Mouse (Mus musculus) midbrain, embryonic 10.5 days (tissue): ENCODE measurements around the gene Eps15. TPM values are rescaled to one million over a fixed set of nuclear protein-coding genes. Genes with fewer than 3 reads are reported as not detected.

ENCODE experiments used
- DNase-seq: peaks from one replicate; pipeline ENCODE4 v3.0.0-alpha.2; 2017; ENCODE audit warnings: low spot score
- H3K27ac ChIP-seq: fragments of 300-500 bp; sonication (generic); replicated peaks from 2 replicates; pipeline ENCODE4 v1.5.1; 2016; ENCODE audit warnings: mild to moderate bottlenecking
- H3K27me3 ChIP-seq: fragments of 300-500 bp; sonication (generic); 2 replicates; pipeline ENCODE4 v1.6.1; 2016; ENCODE audit warnings: low read depth, mild to moderate bottlenecking; ENCODE audit not compliant: poor library complexity, severe bottlenecking
- H3K36me3 ChIP-seq: fragments of 300-500 bp; sonication (generic); 2 replicates; pipeline ENCODE4 v1.6.1; 2016; ENCODE audit warnings: mild to moderate bottlenecking, moderate library complexity
- H3K4me1 ChIP-seq: fragments of 300-500 bp; sonication (generic); 2 replicates; pipeline ENCODE4 v1.6.1; 2016
- H3K4me3 ChIP-seq: fragments of 300-500 bp; sonication (generic); 2 replicates; pipeline ENCODE4 v1.5.1; 2016; ENCODE audit warnings: mild to moderate bottlenecking, moderate library complexity
- H3K9me3 ChIP-seq: fragments of 300-500 bp; sonication (generic); replicated peaks from 2 replicates; pipeline ENCODE4 v1.6.1; 2016; ENCODE audit warnings: mild to moderate bottlenecking
- WGBS: fragments of 180-500 bp; shearing (Covaris S2); methylation state at CpG from one replicate; pipeline ENCODE4 v1.1.7; 2016; 5-methylcytosine and 5-hydroxymethylcytosine counted together
- polyA plus RNA-seq: library from polyadenylated mRNA; unstranded; fragments of >200 nt; fragmentation: Nextera tagmentation; extraction: Ambion mirVana; gene quantifications from 2 replicates; pipeline ENCODE4 v1.2.1, GENCODE M21; 2016

Eps15 gene
- polyA plus RNA-seq, 1 experiment from 2014 or later = 34.1 TPM

GRCm38 (mm10) chr4:109281161-109281560, 1.1 kb downstream of the Eps15 start:
- Histone ChIP-seq H3K36me3 (no peaks in the 10 kb centered on the region), H3K27ac (no peak overlapping the region), H3K9me3 (no peaks in the 10 kb centered on the region), H3K4me3 (peak overlapping the region; percentile 89), H3K27me3 (peaks cover 13% of the 10 kb centered on the region), H3K4me1 (peaks cover 14% of the 10 kb centered on the region)
- no peak for DNase-seq
- 11% methylated on average over 4 of the region's 4 CpGs for WGBS

GRCm38 (mm10) chr4:109281946-109282345, 1.9 kb downstream of the Eps15 start:
- WGBS = 85% methylated on average over 1 of the region's 1 CpGs
- H3K4me1 ChIP-seq = peaks cover 14% of the 10 kb centered on the region
- H3K36me3 ChIP-seq = no peaks in the 10 kb centered on the region
- no peaks in the 10 kb centered on the region for H3K9me3 ChIP-seq
- no peak overlapping the region for H3K4me3 ChIP-seq
- peaks cover 13% of the 10 kb centered on the region for H3K27me3 ChIP-seq
- no peak overlapping the region for H3K27ac ChIP-seq
- no peak for DNase-seq

- DNase-seq = no peak
- no peaks in the 10 kb centered on the region for H3K9me3 ChIP-seq
- H3K36me3 ChIP-seq = no peaks in the 10 kb centered on the region
- no peaks in the 10 kb centered on the region for H3K4me1 ChIP-seq
- no peak overlapping the region for H3K4me3 ChIP-seq
- H3K27ac ChIP-seq = no peak overlapping the region
- no peaks in the 10 kb centered on the region for H3K27me3 ChIP-seq
Observed at GRCm38 (mm10) chr4:109294629-109295028, 14.6 kb downstream of the Eps15 start.

- no peak for DNase-seq
- no peak overlapping the region for H3K4me3 ChIP-seq
- no peaks in the 10 kb centered on the region for H3K36me3 ChIP-seq
- no peaks in the 10 kb centered on the region for H3K4me1 ChIP-seq
- 81% methylated on average over 2 of the region's 2 CpGs for WGBS
- no peaks in the 10 kb centered on the region for H3K9me3 ChIP-seq
- no peak overlapping the region for H3K27ac ChIP-seq
- H3K27me3 ChIP-seq = no peaks in the 10 kb centered on the region
Observed at GRCm38 (mm10) chr4:109296510-109296909, 16.4 kb downstream of the Eps15 start.

- H3K4me3 ChIP-seq = no peak overlapping the region
- no peaks in the 10 kb centered on the region for H3K36me3 ChIP-seq
- DNase-seq = no peak
- H3K9me3 ChIP-seq = no peaks in the 10 kb centered on the region
- no peaks in the 10 kb centered on the region for H3K4me1 ChIP-seq
- H3K27ac ChIP-seq = no peak overlapping the region
- H3K27me3 ChIP-seq = no peaks in the 10 kb centered on the region
Observed at GRCm38 (mm10) chr4:109299136-109299535, 19.1 kb downstream of the Eps15 start.

GRCm38 (mm10) chr4:109316941-109317894, 37.1 kb downstream of the Eps15 start:
- Histone ChIP-seq H3K4me1 (no peaks in the 10 kb centered on the region), H3K27ac (no peak overlapping the region), H3K27me3 (no peaks in the 10 kb centered on the region), H3K36me3 (no peaks in the 10 kb centered on the region), H3K4me3 (no peak overlapping the region), H3K9me3 (no peaks in the 10 kb centered on the region)
- DNase-seq = no peak

- Histone ChIP-seq H3K36me3 (peaks cover 13% of the 10 kb centered on the region), H3K4me1 (peaks cover 8% of the 10 kb centered on the region), H3K9me3 (no peaks in the 10 kb centered on the region), H3K4me3 (no peak overlapping the region), H3K27me3 (no peaks in the 10 kb centered on the region), H3K27ac (no peak overlapping the region)
- DNase-seq = no peak
- WGBS = 91% methylated on average over 4 of the region's 4 CpGs
Observed at GRCm38 (mm10) chr4:109336796-109337195, 56.7 kb downstream of the Eps15 start.

GRCm38 (mm10) chr4:109341222-109341621, 61.2 kb downstream of the Eps15 start:
- Histone ChIP-seq H3K27ac (0 out of 2 replicates have a peak overlapping the region, but pooled peaks have one; percentile 28), H3K9me3 (no peaks in the 10 kb centered on the region), H3K4me1 (peaks cover 21% of the 10 kb centered on the region), H3K4me3 (no peak overlapping the region), H3K27me3 (no peaks in the 10 kb centered on the region), H3K36me3 (no peaks in the 10 kb centered on the region)
- DNase-seq = no peak
- WGBS = 77% methylated on average over 1 of the region's 1 CpGs

- Histone ChIP-seq H3K4me1 (peaks cover 21% of the 10 kb centered on the region), H3K9me3 (no peaks in the 10 kb centered on the region), H3K4me3 (peak overlapping the region; percentile 44), H3K36me3 (no peaks in the 10 kb centered on the region), H3K27ac (peak overlapping the region; percentile 49; the same call in 1 of the 2 replicates), H3K27me3 (no peaks in the 10 kb centered on the region)
- WGBS = 48% methylated on average over 4 of the region's 4 CpGs
- no peak for DNase-seq
Observed at GRCm38 (mm10) chr4:109342783-109343485, 62.9 kb downstream of the Eps15 start.

GRCm38 (mm10) chr4:109343909-109344308, 63.8 kb downstream of the Eps15 start:
- Histone ChIP-seq H3K4me3 (peak overlapping the region; percentile 29; the same call in 1 of the 2 replicates), H3K4me1 (peaks cover 21% of the 10 kb centered on the region), H3K9me3 (no peaks in the 10 kb centered on the region), H3K36me3 (no peaks in the 10 kb centered on the region), H3K27me3 (no peaks in the 10 kb centered on the region), H3K27ac (no peak overlapping the region)
- DNase-seq = no peak
- 84% methylated on average over 5 of the region's 5 CpGs for WGBS

- H3K4me3 ChIP-seq = no peak overlapping the region
- peaks cover 4% of the 10 kb centered on the region; the same call in 1 of the 2 replicates for H3K4me1 ChIP-seq
- peaks cover 18% of the 10 kb centered on the region for H3K36me3 ChIP-seq
- DNase-seq = no peak
- H3K27ac ChIP-seq = no peak overlapping the region
- no peaks in the 10 kb centered on the region for H3K27me3 ChIP-seq
- H3K9me3 ChIP-seq = no peaks in the 10 kb centered on the region
- WGBS = 90% methylated on average over 1 of the region's 1 CpGs
Observed at GRCm38 (mm10) chr4:109378107-109378506, 98.0 kb downstream of the Eps15 start.

GRCm38 (mm10) chr4:109382457-109382856, 102.4 kb downstream of the Eps15 start:
- H3K27ac ChIP-seq = no peak overlapping the region
- 91% methylated on average over 2 of the region's 2 CpGs for WGBS
- no peak overlapping the region for H3K4me3 ChIP-seq
- peaks cover 12% of the 10 kb centered on the region for H3K4me1 ChIP-seq
- H3K9me3 ChIP-seq = no peaks in the 10 kb centered on the region
- no peaks in the 10 kb centered on the region for H3K27me3 ChIP-seq
- peaks cover 15% of the 10 kb centered on the region for H3K36me3 ChIP-seq
- DNase-seq = no peak

GRCm38 (mm10) chr4:109385599-109385998, 105.5 kb downstream of the Eps15 start:
- Histone ChIP-seq H3K36me3 (no peaks in the 10 kb centered on the region), H3K27me3 (no peaks in the 10 kb centered on the region), H3K4me3 (no peak overlapping the region), H3K9me3 (no peaks in the 10 kb centered on the region), H3K27ac (no peak overlapping the region), H3K4me1 (peaks cover 12% of the 10 kb centered on the region)
- DNase-seq = peak; percentile 20
- 41% methylated on average over 4 of the region's 4 CpGs for WGBS
